Mouse (Mus musculus): ENCODE measurements at regions not wholly inside any gene's neighbourhood (a gene's known extent, or its start where the extent isn't known, plus 50 kb on each side); places are given as distances from the start of the nearest gene placed in this dataset.

DNA sequence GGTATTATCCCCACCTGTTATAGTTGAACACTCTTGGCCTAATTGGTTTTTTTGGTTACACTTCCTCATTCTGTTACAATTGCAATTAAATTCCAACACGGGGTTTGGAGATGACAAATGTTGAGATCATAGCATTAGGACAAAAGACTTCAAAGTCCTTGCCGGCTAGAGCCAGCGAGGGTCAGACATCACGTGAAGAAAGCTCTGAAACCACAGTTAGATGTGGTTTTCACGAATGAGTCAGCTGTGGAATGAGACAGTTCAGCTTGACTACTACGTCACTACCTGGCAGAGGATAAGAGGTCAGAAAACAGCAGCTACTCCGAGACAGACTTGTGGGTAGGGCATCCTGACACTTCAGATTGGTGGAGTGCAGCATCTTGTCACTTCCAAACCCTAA, 55.5 kb upstream of the Trio start:
- DNase-seq (ENCODE audit: low read depth), result peak; percentile 46

DNA sequence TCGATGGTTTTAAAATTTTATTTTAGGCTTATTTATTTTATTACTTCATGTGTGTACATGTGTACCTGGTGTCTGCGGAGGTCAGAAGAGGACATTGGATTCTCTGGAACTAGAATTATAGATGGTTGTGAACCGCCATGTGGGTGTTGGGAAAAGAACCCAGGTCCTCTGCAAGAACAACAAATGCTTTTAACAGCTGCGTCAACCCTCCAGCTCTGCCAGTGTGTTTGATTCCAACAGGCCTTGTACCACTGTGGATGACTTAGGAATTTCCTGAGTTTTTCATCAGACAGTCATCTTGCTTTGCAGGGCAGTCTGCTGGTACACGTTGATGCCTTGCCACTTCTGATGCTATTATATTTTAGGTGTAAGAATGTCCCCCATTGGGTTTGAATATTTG, 56.8 kb upstream of the Trio start:
- no peak for DNase-seq (ENCODE audit: low read depth)

DNA sequence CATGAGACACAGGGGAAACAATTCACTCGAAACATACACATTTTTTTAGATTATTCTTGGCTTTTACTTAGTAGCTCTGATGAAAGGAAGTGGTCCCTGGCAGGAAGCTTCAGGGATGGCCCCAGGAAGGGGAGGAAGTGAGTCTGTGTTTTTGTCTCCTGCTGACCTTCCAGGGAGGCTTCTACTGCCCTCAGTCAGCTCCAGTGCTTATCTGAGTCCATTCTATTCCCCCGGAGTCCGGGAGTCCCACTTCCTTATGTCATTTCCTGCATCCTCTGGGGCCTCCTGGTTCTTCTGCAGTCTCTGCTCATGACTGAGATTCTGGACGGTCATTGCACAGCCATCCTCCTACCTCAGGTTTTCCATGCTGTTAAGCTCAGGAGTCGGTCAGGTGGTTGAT, 80.3 kb upstream of the Trio start:
- DNase-seq (ENCODE audit: low read depth), result no peak

DNA sequence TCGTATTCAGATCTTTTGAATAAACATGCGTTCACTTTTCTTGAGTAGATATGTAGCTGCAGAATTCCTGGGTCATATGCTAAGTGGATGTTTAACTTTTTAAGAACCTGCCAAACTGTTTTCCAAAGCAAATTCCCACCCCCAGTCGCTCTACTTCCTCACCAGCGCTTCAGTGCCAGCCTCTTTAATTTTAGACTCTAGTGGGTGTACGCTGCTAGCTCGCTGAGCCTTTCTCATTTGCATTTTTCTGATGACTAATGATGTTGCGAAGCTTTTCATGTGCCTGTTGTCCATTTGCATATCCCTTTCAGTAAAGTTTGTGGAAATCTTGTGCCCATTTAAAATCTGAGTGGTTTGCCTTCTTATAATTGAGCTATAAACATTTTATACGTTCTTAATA, 84.3 kb upstream of the Trio start:
- no peak for DNase-seq (ENCODE audit: low read depth)

DNA sequence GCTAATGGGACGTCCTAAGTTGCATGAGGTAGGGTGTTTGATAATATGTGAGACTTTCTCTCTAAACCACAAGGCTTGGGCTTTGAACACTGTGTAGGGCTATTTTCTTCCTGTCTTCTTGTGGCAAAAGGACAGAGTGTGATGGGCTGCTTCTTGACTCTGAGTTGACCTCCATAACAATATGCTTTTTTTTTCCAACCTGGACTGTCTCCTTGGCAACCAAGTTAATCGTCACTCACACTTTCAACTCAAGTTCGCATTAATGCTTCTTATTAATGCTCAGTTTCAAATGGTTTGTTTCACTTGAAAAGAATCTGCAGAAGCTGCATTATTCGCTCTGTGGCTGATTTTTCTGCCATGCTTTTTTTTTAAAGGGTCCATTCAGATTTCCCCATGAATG, 87.8 kb upstream of the Trio start:
- no peak for DNase-seq (ENCODE audit: low read depth)

DNA sequence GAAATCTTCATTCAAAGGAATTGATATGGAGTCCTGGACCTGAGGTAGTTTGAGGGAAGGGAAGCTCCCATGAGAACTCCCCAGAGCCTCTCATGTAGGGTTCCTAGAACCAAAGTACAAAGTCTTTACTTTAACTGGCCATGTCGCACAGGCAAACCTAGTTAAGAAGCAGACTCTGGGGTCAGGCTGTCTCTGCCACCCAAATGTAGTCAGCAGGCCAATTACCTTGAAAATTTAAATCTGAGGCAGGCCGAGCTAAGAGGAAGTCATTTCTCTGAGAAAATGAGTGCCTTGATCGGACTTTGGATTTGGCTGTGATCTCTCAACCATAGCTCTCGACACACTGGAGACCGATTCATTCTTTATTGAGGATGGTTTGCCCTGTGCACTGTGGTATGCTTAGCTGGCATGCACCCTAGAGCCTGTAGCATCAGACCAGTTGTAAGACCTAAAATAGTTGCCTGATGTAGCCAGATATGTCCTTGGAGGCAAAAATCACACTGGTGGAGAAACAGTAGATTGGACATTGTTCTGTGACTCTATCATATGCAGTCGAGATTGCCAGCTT, 88.6 kb upstream of the Trio start:
- DNase-seq (ENCODE audit: low read depth), result no peak

DNA sequence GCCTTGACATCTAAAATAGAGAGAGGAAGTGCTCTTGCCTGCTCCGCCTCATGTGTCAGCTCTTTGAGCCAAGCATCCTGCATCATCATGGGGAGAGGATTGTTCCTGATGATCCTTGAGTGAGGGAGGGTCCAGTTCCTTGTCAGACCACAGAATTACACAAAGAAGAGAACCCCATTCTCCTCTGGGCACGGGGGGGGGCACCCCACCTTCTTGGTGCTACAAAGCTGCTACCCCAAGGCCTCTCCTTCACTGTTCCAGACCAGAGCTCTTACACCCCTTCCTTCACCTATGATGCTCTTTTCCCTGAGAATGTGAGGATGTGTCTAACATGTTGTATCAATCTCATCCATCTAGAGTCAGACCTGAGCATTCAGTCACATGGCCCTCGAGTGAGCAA, 76.7 kb upstream of the Dnah5 start:
- no peak for DNase-seq (ENCODE audit: low read depth)

DNA sequence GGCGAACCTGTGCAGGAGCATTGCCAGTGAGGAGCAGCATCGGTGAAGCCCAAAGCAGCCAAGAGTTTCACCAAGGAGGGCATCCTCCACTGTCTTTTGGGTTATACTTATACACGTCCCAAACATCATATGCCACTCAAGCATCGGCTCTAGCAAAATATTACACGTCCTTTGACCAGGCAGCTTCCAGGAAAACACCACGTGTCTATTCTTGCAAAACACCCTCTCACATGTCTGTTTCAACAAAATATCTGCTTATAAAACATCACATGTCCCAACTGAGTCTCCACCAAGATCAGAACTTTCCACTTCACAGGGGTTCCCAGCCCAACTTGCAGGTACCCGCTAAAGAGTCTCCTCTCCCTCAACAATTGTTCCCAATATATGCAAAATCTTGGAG, 74.0 kb upstream of the Dnah5 start:
- no peak for DNase-seq (ENCODE audit: low read depth)

DNA sequence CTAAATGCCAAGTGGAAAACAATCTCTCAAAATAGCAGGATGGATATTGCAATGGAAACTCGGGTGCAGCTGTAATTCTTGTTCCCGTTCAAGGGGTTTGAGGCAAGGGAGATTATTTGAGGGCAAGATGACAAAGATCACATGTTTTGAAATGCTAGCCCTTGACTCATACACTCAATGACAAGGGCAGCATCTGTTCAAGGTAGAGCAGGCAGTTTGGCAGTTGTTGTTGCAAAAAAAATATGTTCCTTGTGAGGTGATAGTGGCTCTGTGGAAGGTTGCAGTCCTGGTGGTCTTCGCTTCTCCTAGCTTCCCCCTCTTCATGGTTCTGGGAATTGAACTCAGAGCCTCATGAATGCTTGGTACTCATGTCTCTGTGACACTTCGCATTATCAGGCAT, 72.0 kb upstream of the Dnah5 start:
- no peak for DNase-seq (ENCODE audit: low read depth)

DNA sequence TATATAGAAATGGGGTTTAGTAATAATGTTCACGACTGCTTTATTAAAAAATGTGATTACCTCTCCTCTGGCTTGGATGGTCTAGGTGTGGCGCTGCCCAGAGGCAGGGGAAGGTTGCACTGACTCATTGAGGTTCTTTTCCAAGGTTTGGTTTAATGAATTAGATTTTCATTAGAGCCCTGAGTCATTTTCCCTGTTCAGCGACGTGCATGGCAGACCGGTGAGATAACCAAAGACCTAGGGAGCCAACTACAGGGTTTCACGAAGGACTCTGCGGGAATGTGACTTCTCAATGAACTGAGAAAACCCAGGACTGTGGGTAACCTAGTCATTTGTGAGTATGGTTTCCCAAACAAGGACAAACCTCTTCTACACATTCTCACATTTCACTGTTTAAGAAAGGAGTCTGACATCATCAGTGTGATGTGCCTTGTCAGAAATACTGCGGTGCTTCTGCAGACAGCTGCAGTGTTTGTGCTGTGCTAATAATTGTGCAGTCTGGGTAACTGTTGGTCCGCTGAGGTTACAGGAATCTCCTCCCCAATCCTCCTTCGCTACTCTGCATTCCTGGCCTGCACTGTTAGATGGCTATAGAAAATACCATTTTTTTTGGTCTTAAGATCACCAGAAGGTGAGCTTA, 70.3 kb upstream of the Dnah5 start:
- no peak for DNase-seq (ENCODE audit: low read depth)

DNA sequence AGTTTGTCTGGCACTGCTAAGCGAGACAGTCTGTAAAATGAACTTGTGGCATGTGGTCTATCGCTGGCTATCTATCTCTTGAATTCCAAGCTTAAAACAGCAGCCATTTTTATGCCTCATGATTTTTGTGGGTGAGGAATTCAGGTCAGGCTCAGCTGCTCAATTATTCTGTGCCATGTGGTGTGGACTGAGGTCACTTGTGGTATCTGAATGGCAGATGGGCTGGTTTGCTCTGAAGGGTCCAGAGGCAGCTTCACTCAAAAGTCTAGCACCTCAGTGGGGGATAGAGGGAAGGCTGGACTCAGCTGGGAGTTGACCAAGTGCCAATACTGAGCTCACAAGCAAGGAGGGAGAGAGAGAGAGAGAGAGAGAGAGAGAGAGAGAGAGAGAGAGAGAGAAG, 69.3 kb upstream of the Dnah5 start:
- no peak for DNase-seq (ENCODE audit: low read depth)

DNA sequence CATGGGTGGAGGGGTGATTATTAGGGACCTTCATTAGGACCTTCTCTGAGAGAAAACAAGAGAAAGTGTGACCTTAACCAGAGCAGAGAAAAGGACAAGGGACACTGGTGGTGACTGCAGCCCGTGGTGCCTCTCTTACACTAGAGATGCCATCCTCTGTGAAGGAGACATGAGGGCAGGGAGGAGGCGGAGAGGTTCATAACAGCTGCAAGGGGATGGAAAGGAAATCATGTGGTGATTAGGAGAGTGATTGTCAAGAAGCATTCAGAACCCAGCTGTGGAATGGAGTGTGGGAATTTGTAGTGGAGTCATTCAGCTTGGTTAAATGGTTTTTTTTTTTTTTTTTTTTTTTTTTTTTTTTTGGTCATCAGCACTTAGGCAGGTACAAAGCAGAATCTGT, 64.7 kb upstream of the Dnah5 start:
- no peak for DNase-seq (ENCODE audit: low read depth)

DNA sequence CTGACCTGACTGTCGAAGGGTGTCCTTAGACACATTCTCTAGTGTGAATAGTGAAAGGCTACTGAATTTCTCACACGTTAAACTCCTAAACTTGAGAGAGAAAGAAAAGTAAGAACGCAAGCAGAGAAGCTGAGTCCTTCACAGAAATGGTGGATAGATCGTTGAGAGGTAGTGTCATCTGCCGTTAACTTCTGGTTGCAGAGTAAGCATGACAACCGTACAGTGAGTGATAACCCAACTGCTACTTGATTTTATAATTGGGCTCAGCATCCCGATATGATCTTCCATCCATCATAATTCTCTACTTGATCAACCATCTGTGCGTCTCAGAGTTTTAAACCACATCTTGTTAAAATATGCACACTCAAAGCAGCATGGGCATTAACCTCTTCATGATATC, 63.3 kb upstream of the Dnah5 start:
- DNase-seq (ENCODE audit: low read depth), result no peak

DNA sequence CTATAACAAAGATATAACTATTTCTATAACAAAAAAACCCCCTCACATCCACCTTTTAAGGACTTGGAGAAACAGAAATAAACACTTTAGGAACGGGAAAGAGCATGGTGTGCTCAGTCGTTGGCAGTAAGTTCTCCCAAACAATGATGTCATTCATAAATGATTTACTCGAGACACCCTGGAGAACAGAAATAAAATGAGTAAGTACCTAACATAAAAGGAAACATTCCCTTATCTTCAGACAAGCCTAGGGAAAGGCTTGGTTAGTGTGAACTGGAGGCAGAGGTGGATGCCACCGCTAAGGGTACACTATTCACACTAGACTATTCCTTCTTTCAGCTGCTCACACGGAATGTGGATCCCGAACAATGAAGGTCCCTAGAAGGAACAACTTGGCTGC, 62.2 kb upstream of the Dnah5 start:
- no peak for DNase-seq (ENCODE audit: low read depth)

DNA sequence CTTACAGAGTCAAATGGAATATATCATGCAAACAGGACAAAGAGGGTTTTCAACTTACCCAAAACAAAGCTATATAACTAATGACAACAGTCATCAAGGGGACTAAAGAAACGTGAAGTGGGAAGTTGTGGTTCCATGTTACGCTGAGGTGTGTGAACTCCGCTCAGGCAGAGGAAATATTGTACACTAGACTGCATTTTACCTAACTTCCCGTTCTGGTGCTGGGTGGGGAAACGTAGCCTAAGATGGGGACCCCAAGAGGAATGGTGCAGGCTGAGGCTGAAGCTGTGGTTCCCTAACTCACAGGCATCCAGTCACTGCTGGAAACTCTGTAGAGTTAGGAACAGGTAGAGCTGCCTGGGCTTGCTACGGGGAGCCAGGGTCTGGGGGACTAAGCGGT, 59.3 kb upstream of the Dnah5 start:
- no peak for DNase-seq (ENCODE audit: low read depth)

DNA sequence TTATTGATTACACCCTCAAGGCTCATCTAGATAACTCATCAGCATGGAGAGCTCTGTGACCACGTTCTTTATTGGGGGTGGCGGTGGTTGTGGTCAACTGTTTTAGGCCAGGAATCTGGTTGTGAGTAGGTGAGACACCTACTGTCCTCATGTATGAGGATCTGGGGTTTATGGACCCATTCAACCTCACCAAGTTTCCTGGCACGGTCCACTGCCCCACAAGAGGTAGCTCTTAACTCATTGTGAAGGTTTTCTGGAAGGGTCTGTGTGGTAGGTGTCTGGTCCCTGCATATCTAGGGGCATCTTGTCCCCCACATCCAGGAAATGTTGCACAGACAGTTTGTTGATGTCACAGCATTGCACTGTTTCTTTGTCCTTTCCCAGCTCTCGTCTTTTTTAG, 58.7 kb upstream of the Dnah5 start:
- no peak for DNase-seq (ENCODE audit: low read depth)

DNA sequence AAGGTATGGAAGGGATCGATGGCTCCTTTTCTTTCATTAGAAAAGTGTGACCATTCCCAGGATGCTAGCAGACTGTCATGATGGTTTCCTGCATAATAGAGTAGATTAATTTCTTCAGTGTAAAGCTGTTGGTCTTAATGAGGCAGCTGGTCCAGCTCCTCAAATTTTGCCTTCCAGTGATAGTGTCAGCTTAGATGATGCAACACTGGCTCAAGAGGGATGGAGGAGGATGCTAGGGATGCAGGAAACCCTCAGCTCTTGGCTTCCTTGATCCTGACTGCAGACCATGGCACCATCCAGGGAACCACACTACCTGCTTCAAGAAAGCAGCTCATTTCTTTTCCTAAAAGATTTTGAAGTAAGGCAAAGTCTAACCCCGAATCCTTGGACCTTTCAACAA, 51.9 kb upstream of the Dnah5 start:
- DNase-seq (ENCODE audit: low read depth), result no peak
